Mouse (Mus musculus) ES-E14 (cell line): ENCODE data around the gene Xpr1. TPM values are rescaled to one million over a fixed set of nuclear protein-coding genes. Genes with fewer than 3 reads are reported as not detected.

Experiments
- DNase-seq: peaks from one replicate; pipeline ENCODE4 v3.0.0-alpha.2; 2013; ENCODE audit warnings: low read depth, low spot score
- H3K27ac ChIP-seq: 2 replicates; pipeline ENCODE4 v1.5.1; 2012; ENCODE audit warnings: low read depth, mild to moderate bottlenecking, low read length, moderate library complexity, mixed read lengths; ENCODE audit not compliant: poor library complexity, insufficient read depth, severe bottlenecking
- H3K36me3 ChIP-seq: 2 replicates; pipeline ENCODE4 v1.6.1; 2012; ENCODE audit warnings: mild to moderate bottlenecking, low read length, moderate library complexity, mixed read lengths; ENCODE audit not compliant: control insufficient read depth, poor library complexity, insufficient read depth, severe bottlenecking
- H3K4me1 ChIP-seq, 2 experiments: fragments of 150-350 bp in 1 of 2; sonication (generic) in 1 of 2; 2 replicates each; pipeline ENCODE4 v1.6.1; 2012; ENCODE audit warnings: low read length in 2 of 2, mild to moderate bottlenecking in 1 of 2, mixed read lengths in 1 of 2; ENCODE audit not compliant: control insufficient read depth in 2 of 2, insufficient read depth in 2 of 2, poor library complexity in 1 of 2
- H3K4me3 ChIP-seq, 2 experiments: fragments of 150-350 bp in 1 of 2; sonication (generic) in 1 of 2; 2 replicates each; pipeline ENCODE4 v1.5.1; 2012; ENCODE audit warnings: low read length in 2 of 2, low read depth in 1 of 2, mild to moderate bottlenecking in 1 of 2, mixed read lengths in 1 of 2; ENCODE audit not compliant: insufficient read depth in 1 of 2, poor library complexity in 1 of 2, severe bottlenecking in 1 of 2
- H3K9ac ChIP-seq: 2 replicates; pipeline ENCODE4 v1.6.1; 2012; ENCODE audit warnings: low read depth, mild to moderate bottlenecking, low read length, mixed read lengths; ENCODE audit not compliant: poor library complexity, insufficient read depth, severe bottlenecking
- H3K9me3 ChIP-seq: fragments of 150-350 bp; sonication (generic); 2 replicates; pipeline ENCODE4 v1.6.1; 2012; ENCODE audit warnings: low read depth, mild to moderate bottlenecking, low read length; ENCODE audit not compliant: control insufficient read depth, insufficient read depth
- CHD2 ChIP-seq: IDR thresholded peaks from 2 replicates; pipeline ENCODE4 v1.6.1; 2014; ENCODE audit warnings: mild to moderate bottlenecking, low read depth, low read length, inconsistent platforms
- HCFC1 ChIP-seq: IDR thresholded peaks from 2 replicates; pipeline ENCODE4 v1.6.1; 2012; ENCODE audit warnings: low read length, inconsistent platforms, borderline replicate concordance; ENCODE audit not compliant: insufficient read depth
- MAFK ChIP-seq: IDR thresholded peaks from 2 replicates; pipeline ENCODE4 v1.6.1; 2014; ENCODE audit warnings: mild to moderate bottlenecking, low read depth, low read length, inconsistent platforms; ENCODE audit not compliant: insufficient read depth
- ZC3H11A ChIP-seq: IDR thresholded peaks from 2 replicates; pipeline ENCODE4 v1.6.1; 2012; ENCODE audit warnings: low read depth, mild to moderate bottlenecking, inconsistent platforms, low read length, borderline replicate concordance
- ZNF384 ChIP-seq: IDR thresholded peaks from 2 replicates; pipeline ENCODE4 v1.6.1; 2012; ENCODE audit warnings: low read depth, low read length, inconsistent platforms
- in situ Hi-C, 2 experiments: fragments of 600-800 bp; cut with MboI; formaldehyde crosslinking; loops; one replicate each; pipeline ENCODE4 v1.15.1; 2025; ENCODE audit warnings: low sequenced_read_pairs in 2 of 2, inconsistent platforms in 1 of 2; ENCODE audit not compliant: unreplicated experiment in 2 of 2
- total RNA-seq: library from RNA; depleted of rRNA; stranded (reverse); fragments of 300-350 nt; gene quantifications from 2 replicates; pipeline ENCODE4 v1.2.3, GENCODE M21; 2012

The Xpr1 gene
- total RNA-seq, 1 experiment, result 13.5 TPM

DNA sequence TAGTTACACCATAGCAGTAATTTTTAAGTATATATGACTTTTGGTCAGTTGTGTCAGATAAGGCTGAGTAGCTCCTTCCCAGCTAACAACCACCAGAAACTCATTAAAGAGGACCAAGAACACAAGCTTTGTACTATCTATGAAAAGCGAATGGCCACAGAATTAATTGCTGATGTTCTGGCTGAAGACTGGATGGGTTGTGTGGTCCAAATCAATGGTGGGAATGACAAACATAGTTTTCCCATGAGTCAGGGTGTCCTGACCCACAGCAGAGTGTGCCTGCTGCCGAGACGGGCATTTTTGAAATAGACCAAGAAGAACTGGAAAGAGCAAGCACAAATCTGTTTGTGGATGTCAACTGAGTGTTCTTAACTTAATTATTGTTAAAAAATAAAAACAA lies 68.7 kb downstream of the Xpr1 start:
- Histone ChIP-seq H3K9me3 (no peaks in the 10 kb centered on the region), H3K27ac (no peak overlapping the region), H3K9ac (no peak overlapping the region), H3K4me3 (no peak overlapping the region), H3K4me1 (no peaks in the 10 kb centered on the region), H3K36me3 (no peaks in the 10 kb centered on the region)
- DNase-seq, result no peak
- in situ Hi-C loops, result no loop called here
- TF ChIP-seq ZC3H11A (no peak), CHD2 (no peak), MAFK (no peak), HCFC1 (no peak), ZNF384 (no peak)

DNA sequence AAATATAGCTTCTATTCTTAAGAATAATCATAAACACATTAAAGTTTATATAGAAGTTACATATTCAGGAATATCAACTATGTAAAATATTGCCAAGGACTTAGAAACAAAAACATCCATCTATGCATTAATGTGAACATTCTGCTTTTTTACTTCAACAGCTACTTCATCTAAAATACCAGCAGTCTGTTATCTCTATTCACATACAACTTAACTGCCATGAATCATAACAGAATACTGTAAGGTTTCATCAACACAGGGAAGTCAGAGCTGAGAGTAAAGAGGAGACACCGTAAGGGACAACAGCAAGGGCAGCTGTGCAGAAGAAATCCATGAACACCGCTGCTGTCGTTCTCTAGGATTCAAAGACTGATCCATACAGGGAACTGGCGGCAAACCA lies 69.9 kb downstream of the Xpr1 start:
- DNase-seq, result no peak
- Histone ChIP-seq H3K4me1 (no peaks in the 10 kb centered on the region), H3K27ac (no peak overlapping the region), H3K9ac (no peak overlapping the region), H3K36me3 (no peaks in the 10 kb centered on the region), H3K4me3 (no peak overlapping the region), H3K9me3 (no peaks in the 10 kb centered on the region)
- in situ Hi-C loops, result no loop called here
- no peak for TF ChIP-seq ZC3H11A
- TF ChIP-seq HCFC1, result no peak
- TF ChIP-seq CHD2, result no peak
- no peak for TF ChIP-seq MAFK

DNA sequence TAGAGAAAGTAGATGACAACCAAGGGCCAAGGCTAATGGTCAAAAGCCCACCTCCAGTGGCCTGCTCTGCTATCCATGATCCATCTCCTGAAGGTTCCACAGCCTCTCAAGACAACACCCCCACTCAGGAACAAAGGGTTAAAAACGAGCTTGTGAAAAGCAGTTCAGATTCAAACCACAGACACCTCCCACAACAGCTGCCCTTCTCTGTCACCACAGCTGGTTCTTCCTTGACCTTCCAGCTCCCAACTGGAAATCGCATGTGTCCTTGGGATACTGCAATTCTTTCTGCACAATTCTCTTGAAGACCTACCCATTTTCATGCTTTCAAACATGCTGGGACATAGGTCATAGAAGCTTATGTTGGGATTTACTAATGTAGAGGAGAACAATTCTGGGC lies 73.2 kb downstream of the Xpr1 start:
- no peaks in the 10 kb centered on the region for H3K36me3 ChIP-seq
- no peak for DNase-seq
- no peak overlapping the region for H3K27ac ChIP-seq
- H3K9ac ChIP-seq, result no peak overlapping the region
- H3K4me3 ChIP-seq, result no peak overlapping the region
- in situ Hi-C loops, result no loop called here
- TF ChIP-seq HCFC1 (no peak), ZNF384 (no peak), CHD2 (no peak), ZC3H11A (no peak), MAFK (no peak)
- no peaks in the 10 kb centered on the region for H3K4me1 ChIP-seq
- H3K9me3 ChIP-seq, result no peaks in the 10 kb centered on the region

DNA sequence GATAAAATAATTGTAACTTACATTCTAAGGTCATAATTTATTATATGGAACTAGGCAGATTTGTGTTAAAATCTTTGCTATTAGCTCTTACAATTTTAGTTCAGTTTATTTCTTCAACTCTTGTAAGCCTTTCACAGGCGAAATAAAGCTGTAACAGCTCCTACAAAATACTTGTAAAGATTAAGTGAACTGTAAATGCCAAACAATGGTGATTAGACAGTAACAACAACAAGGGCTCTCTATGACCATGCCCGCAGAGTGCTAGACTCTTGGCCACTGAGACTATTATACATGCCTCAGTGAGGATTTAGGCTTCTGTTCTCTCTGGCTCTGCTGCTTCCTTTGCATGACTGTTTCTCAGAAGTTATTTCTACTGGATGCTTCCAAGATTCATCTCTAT lies 77.6 kb downstream of the Xpr1 start:
- Histone ChIP-seq H3K9me3 (no peaks in the 10 kb centered on the region), H3K36me3 (no peaks in the 10 kb centered on the region), H3K4me3 (no peak overlapping the region), H3K9ac (no peak overlapping the region), H3K27ac (no peak overlapping the region), H3K4me1 (no peaks in the 10 kb centered on the region)
- TF ChIP-seq CHD2 (no peak), ZC3H11A (no peak), MAFK (no peak), ZNF384 (no peak)
- DNase-seq, result no peak
- in situ Hi-C loops, result no loop called here

DNA sequence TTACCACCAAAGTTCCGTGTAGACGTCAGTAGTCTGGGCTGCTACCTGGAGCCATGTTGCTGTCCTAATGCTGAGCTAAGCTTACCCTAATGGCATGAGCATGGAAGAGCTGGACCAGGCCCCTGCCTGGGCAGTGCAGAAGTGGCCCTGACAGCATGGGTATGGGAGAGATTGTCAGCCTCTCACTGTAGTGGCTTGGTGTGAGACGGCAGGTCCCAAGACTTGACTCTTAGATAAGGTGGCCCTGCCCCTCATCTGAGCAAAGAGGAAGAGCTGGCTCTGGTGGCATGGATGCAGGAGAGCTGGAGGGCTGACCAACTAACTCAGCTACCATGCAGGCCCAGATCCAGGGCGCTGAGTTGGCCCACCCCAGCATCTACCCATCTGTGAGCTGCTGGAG lies 79.9 kb downstream of the Xpr1 start:
- in situ Hi-C loops, result no loop called here
- no peaks in the 10 kb centered on the region for H3K4me1 ChIP-seq
- no peaks in the 10 kb centered on the region for H3K9me3 ChIP-seq
- TF ChIP-seq CHD2 (no peak), HCFC1 (no peak), MAFK (no peak), ZC3H11A (no peak), ZNF384 (no peak)
- H3K4me3 ChIP-seq, result no peak overlapping the region
- H3K9ac ChIP-seq, result no peak overlapping the region
- H3K27ac ChIP-seq, result no peak overlapping the region
- no peaks in the 10 kb centered on the region for H3K36me3 ChIP-seq
- DNase-seq, result no peak
